Mouse (Mus musculus): ENCODE results near the gene Loxl1.
"Not testable (repeated sequence)": the region's sequence is repeated elsewhere in the genome, so short reads cannot be mapped to it uniquely, and the experiment has no call there.

The Loxl1 gene

GRCm38 (mm10) chr9:58278313-58278712 is 34.7 kb downstream of the Loxl1 start:
- DNase-seq (ENCODE audit: low spot score in 2 of 2): no peak

- DNase-seq (ENCODE audit: low spot score in 2 of 2): no peak
Measured at GRCm38 (mm10) chr9:58276346-58276745, 36.6 kb downstream of the Loxl1 start.

GRCm38 (mm10) chr9:58275797-58276196 is 37.2 kb downstream of the Loxl1 start:
- DNase-seq (ENCODE audit: low spot score in 2 of 2): no peak

- DNase-seq (ENCODE audit: low spot score in 2 of 2): no peak
Measured at GRCm38 (mm10) chr9:58275115-58275774, 37.7 kb downstream of the Loxl1 start.

GRCm38 (mm10) chr9:58274626-58275025 is 38.4 kb downstream of the Loxl1 start:
- no peak for DNase-seq (ENCODE audit: low spot score in 2 of 2)

- DNase-seq (ENCODE audit: low spot score in 2 of 2): no peak
Measured at GRCm38 (mm10) chr9:58274101-58274604, 38.8 kb downstream of the Loxl1 start.

- no peak for DNase-seq (ENCODE audit: low spot score in 2 of 2)
Measured at GRCm38 (mm10) chr9:58272855-58273254, 40.1 kb downstream of the Loxl1 start.

- DNase-seq (ENCODE audit: low spot score in 2 of 2): no peak
Measured at GRCm38 (mm10) chr9:58272068-58272541, 40.9 kb downstream of the Loxl1 start.

GRCm38 (mm10) chr9:58271551-58271950 is 41.4 kb downstream of the Loxl1 start:
- DNase-seq (ENCODE audit: low spot score in 2 of 2): not testable (repeated sequence)

GRCm38 (mm10) chr9:58271109-58271508 is 41.9 kb downstream of the Loxl1 start:
- DNase-seq (ENCODE audit: low spot score in 2 of 2): no peak

- no peak for DNase-seq (ENCODE audit: low spot score in 2 of 2)
Measured at GRCm38 (mm10) chr9:58270081-58270480, 42.9 kb downstream of the Loxl1 start.

GRCm38 (mm10) chr9:58268384-58269313 is 44.3 kb downstream of the Loxl1 start:
- peak; percentile 40 to 77 for DNase-seq (ENCODE audit: low spot score in 2 of 2)

GRCm38 (mm10) chr9:58267046-58267445 is 45.9 kb downstream of the Loxl1 start:
- no peak for DNase-seq (ENCODE audit: low spot score in 2 of 2)

GRCm38 (mm10) chr9:58266571-58267011 is 46.4 kb downstream of the Loxl1 start:
- DNase-seq (ENCODE audit: low spot score in 2 of 2): no peak

- DNase-seq (ENCODE audit: low spot score in 2 of 2): no peak
Measured at GRCm38 (mm10) chr9:58265368-58265767, 47.6 kb downstream of the Loxl1 start.

- no peak for DNase-seq (ENCODE audit: low spot score in 2 of 2)
Measured at GRCm38 (mm10) chr9:58262507-58262906, 50.5 kb downstream of the Loxl1 start.

- no peak for DNase-seq (ENCODE audit: low spot score in 2 of 2)
Measured at GRCm38 (mm10) chr9:58255704-58256685, 57.0 kb downstream of the Loxl1 start.

GRCm38 (mm10) chr9:58255105-58255504 is 57.9 kb downstream of the Loxl1 start:
- no peak for DNase-seq (ENCODE audit: low spot score in 2 of 2)

- DNase-seq (ENCODE audit: low spot score in 2 of 2): not testable (repeated sequence)
Measured at GRCm38 (mm10) chr9:58253805-58254122, 59.2 kb downstream of the Loxl1 start.

GRCm38 (mm10) chr9:58253033-58253804 is 59.8 kb downstream of the Loxl1 start, which contains the start of gene Stoml1:
Gene Stoml1 (plus strand): TSS chr9:58253164.
- peak; percentile 90 to 93 for DNase-seq (ENCODE audit: low spot score in 2 of 2)

Data from thymus, postnatal 10 days (tissue).